Mouse (Mus musculus): ENCODE measurements at regions not wholly inside any gene's neighbourhood (a gene's known extent, or its start where the extent isn't known, plus 50 kb on each side); places are given as distances from the start of the nearest gene placed in this dataset.

- DNase-seq (ENCODE audit: low spot score): no peak
- H3K9ac ChIP-seq (replicated peaks; ENCODE audit: low read length, poor library complexity, severe bottlenecking): no peak overlapping the region
- no peak overlapping the region for H3K4me3 ChIP-seq (ENCODE audit: low read depth, low read length)
- no peak for TF ChIP-seq CTCF (IDR thresholded peaks at IDR 0.05)
- no peak overlapping the region for H3K4me2 ChIP-seq (ENCODE audit: low read depth, low read length, poor library complexity, severe bottlenecking)
- no peak overlapping the region for H3K27ac ChIP-seq (ENCODE audit: low read depth, low read length)
- no peaks in the 10 kb centered on the region for H3K36me3 ChIP-seq (ENCODE audit: insufficient read depth, low read length)
- 70% methylated on average over 21 of the region's 21 CpGs for WGBS
- no peak; the same call in 1 of the 2 replicates for ATAC-seq (ENCODE audit: low FRiP score)
- no peaks in the 10 kb centered on the region for H3K9me3 ChIP-seq (ENCODE audit: low read length)
- H3K4me1 ChIP-seq (ENCODE audit: insufficient read depth, low read length): no peaks in the 10 kb centered on the region
- no peaks in the 10 kb centered on the region for H3K27me3 ChIP-seq (ENCODE audit: insufficient read depth, low read length)
Measured at GRCm38 (mm10) chr17:45853931-45854653, 120.4 kb upstream of the 1600014C23Rik start.

GRCm38 (mm10) chr17:45852402-45852801 is 118.8 kb upstream of the 1600014C23Rik start:
- WGBS: 44% methylated on average over 5 of the region's 5 CpGs
- ATAC-seq (ENCODE audit: low FRiP score): no peak
- H3K27me3 ChIP-seq (ENCODE audit: insufficient read depth, low read length): no peaks in the 10 kb centered on the region

GRCm38 (mm10) chr17:45851723-45852396 is 118.2 kb upstream of the 1600014C23Rik start:
- Histone ChIP-seq H3K4me1 (ENCODE audit: insufficient read depth, low read length) (no peaks in the 10 kb centered on the region), H3K27ac (ENCODE audit: low read depth, low read length) (no peak overlapping the region), H3K4me3 (ENCODE audit: low read depth, low read length) (no peak overlapping the region), H3K27me3 (ENCODE audit: insufficient read depth, low read length) (no peaks in the 10 kb centered on the region), H3K9me3 (ENCODE audit: low read length) (no peaks in the 10 kb centered on the region), H3K4me2 (ENCODE audit: low read depth, low read length, poor library complexity, severe bottlenecking) (no peak overlapping the region), H3K9ac (replicated peaks; ENCODE audit: low read length, poor library complexity, severe bottlenecking) (no peak overlapping the region), H3K36me3 (ENCODE audit: insufficient read depth, low read length) (no peaks in the 10 kb centered on the region)
- WGBS: 46% methylated on average over 8 of the region's 8 CpGs
- ATAC-seq (ENCODE audit: low FRiP score) (no peak), DNase-seq (ENCODE audit: low spot score) (no peak)
- TF ChIP-seq CTCF (IDR thresholded peaks at IDR 0.05): no peak

More at GRCm38 (mm10) chr17:45852402-45852801, 118.8 kb upstream of the 1600014C23Rik start:
- H3K36me3 ChIP-seq (ENCODE audit: insufficient read depth, low read length): no peaks in the 10 kb centered on the region
- H3K4me2 ChIP-seq (ENCODE audit: low read depth, low read length, poor library complexity, severe bottlenecking): no peak overlapping the region
- no peak for DNase-seq (ENCODE audit: low spot score)
- no peaks in the 10 kb centered on the region for H3K9me3 ChIP-seq (ENCODE audit: low read length)
- no peak overlapping the region for H3K9ac ChIP-seq (replicated peaks; ENCODE audit: low read length, poor library complexity, severe bottlenecking)
- H3K27ac ChIP-seq (ENCODE audit: low read depth, low read length): no peak overlapping the region
- no peak for TF ChIP-seq CTCF (IDR thresholded peaks at IDR 0.05)
- no peaks in the 10 kb centered on the region for H3K4me1 ChIP-seq (ENCODE audit: insufficient read depth, low read length)
- H3K4me3 ChIP-seq (ENCODE audit: low read depth, low read length): no peak overlapping the region

- DNase-seq (ENCODE audit: low spot score) (no peak), ATAC-seq (ENCODE audit: low FRiP score) (no peak)
- WGBS: 85% methylated on average over 6 of the region's 6 CpGs
- TF ChIP-seq CTCF (IDR thresholded peaks at IDR 0.05): no peak
- Histone ChIP-seq H3K27ac (ENCODE audit: low read depth, low read length) (no peak overlapping the region), H3K4me3 (ENCODE audit: low read depth, low read length) (no peak overlapping the region), H3K9me3 (ENCODE audit: low read length) (no peaks in the 10 kb centered on the region), H3K27me3 (ENCODE audit: insufficient read depth, low read length) (no peaks in the 10 kb centered on the region), H3K4me1 (ENCODE audit: insufficient read depth, low read length) (no peaks in the 10 kb centered on the region), H3K9ac (replicated peaks; ENCODE audit: low read length, poor library complexity, severe bottlenecking) (no peak overlapping the region), H3K4me2 (ENCODE audit: low read depth, low read length, poor library complexity, severe bottlenecking) (no peak overlapping the region), H3K36me3 (ENCODE audit: insufficient read depth, low read length) (no peaks in the 10 kb centered on the region)
Measured at GRCm38 (mm10) chr17:45850976-45851375, 117.3 kb upstream of the 1600014C23Rik start.

GRCm38 (mm10) chr17:45850174-45850573 is 116.5 kb upstream of the 1600014C23Rik start:
- TF ChIP-seq CTCF (IDR thresholded peaks at IDR 0.05): no peak
- WGBS: 80% methylated on average over 5 of the region's 5 CpGs
- DNase-seq (ENCODE audit: low spot score) (no peak), ATAC-seq (ENCODE audit: low FRiP score) (no peak)
- H3K4me1 ChIP-seq (ENCODE audit: insufficient read depth, low read length): no peaks in the 10 kb centered on the region
- no peak overlapping the region for H3K4me3 ChIP-seq (ENCODE audit: low read depth, low read length)
- H3K27ac ChIP-seq (ENCODE audit: low read depth, low read length): no peak overlapping the region
- no peak overlapping the region for H3K9ac ChIP-seq (replicated peaks; ENCODE audit: low read length, poor library complexity, severe bottlenecking)
- H3K9me3 ChIP-seq (ENCODE audit: low read length): no peaks in the 10 kb centered on the region
- no peak overlapping the region for H3K4me2 ChIP-seq (ENCODE audit: low read depth, low read length, poor library complexity, severe bottlenecking)
- no peaks in the 10 kb centered on the region for H3K36me3 ChIP-seq (ENCODE audit: insufficient read depth, low read length)
- no peaks in the 10 kb centered on the region for H3K27me3 ChIP-seq (ENCODE audit: insufficient read depth, low read length)

GRCm38 (mm10) chr17:45848605-45849004 is 115.0 kb upstream of the 1600014C23Rik start:
- WGBS: 34% methylated on average over 8 of the region's 8 CpGs
- ATAC-seq (ENCODE audit: low FRiP score): no peak
- H3K36me3 ChIP-seq (ENCODE audit: insufficient read depth, low read length): no peaks in the 10 kb centered on the region
- TF ChIP-seq CTCF (IDR thresholded peaks at IDR 0.05): peak; percentile 57
- H3K27ac ChIP-seq (ENCODE audit: low read depth, low read length): no peak overlapping the region
- H3K4me2 ChIP-seq (ENCODE audit: low read depth, low read length, poor library complexity, severe bottlenecking): no peak overlapping the region
- H3K9ac ChIP-seq (replicated peaks; ENCODE audit: low read length, poor library complexity, severe bottlenecking): no peak overlapping the region
- no peak overlapping the region for H3K4me3 ChIP-seq (ENCODE audit: low read depth, low read length)
- no peak for DNase-seq (ENCODE audit: low spot score)
- no peaks in the 10 kb centered on the region for H3K4me1 ChIP-seq (ENCODE audit: insufficient read depth, low read length)
- H3K9me3 ChIP-seq (ENCODE audit: low read length): no peaks in the 10 kb centered on the region
- H3K27me3 ChIP-seq (ENCODE audit: insufficient read depth, low read length): no peaks in the 10 kb centered on the region

Data from midbrain, postnatal 0 days (tissue).